Mouse (Mus musculus) hindbrain, embryonic 10.5 days (tissue): ENCODE results near the gene Tcl1b3. TPM values are rescaled to one million over a fixed set of nuclear protein-coding genes. Genes with fewer than 3 reads are reported as not detected.
"Not testable (repeated sequence)": the region's sequence is repeated elsewhere in the genome, so short reads cannot be mapped to it uniquely, and the experiment has no call there.

Source experiments
- DNase-seq: peaks from one replicate; pipeline ENCODE4 v3.0.0-alpha.2; 2017; ENCODE audit warnings: low spot score
- H3K27ac ChIP-seq: fragments of 300-500 bp; sonication (generic); 2 replicates; pipeline ENCODE4 v1.5.1; 2016; ENCODE audit warnings: mild to moderate bottlenecking, moderate library complexity
- H3K27me3 ChIP-seq: fragments of 300-500 bp; sonication (generic); 2 replicates; pipeline ENCODE4 v1.6.1; 2016; ENCODE audit warnings: mild to moderate bottlenecking; ENCODE audit not compliant: poor library complexity, insufficient read depth, severe bottlenecking
- H3K36me3 ChIP-seq: fragments of 300-500 bp; sonication (generic); 2 replicates; pipeline ENCODE4 v1.6.1; 2016; ENCODE audit warnings: mild to moderate bottlenecking, moderate library complexity
- H3K4me1 ChIP-seq: fragments of 300-500 bp; sonication (generic); replicated peaks from 2 replicates; pipeline ENCODE4 v1.6.1; 2016; ENCODE audit warnings: mild to moderate bottlenecking
- H3K4me3 ChIP-seq: fragments of 300-500 bp; sonication (generic); 2 replicates; pipeline ENCODE4 v1.5.1; 2016; ENCODE audit warnings: mild to moderate bottlenecking, moderate library complexity
- H3K9me3 ChIP-seq: fragments of 300-500 bp; sonication (generic); 2 replicates; pipeline ENCODE4 v1.6.1; 2016; ENCODE audit warnings: mild to moderate bottlenecking, moderate library complexity
- WGBS: fragments of 180-500 bp; shearing (Covaris S2); methylation state at CpG from one replicate; pipeline ENCODE4 v1.1.7; 2016; 5-methylcytosine and 5-hydroxymethylcytosine counted together
- polyA plus RNA-seq: library from polyadenylated mRNA; unstranded; fragments of >200 nt; fragmentation: Nextera tagmentation; extraction: Ambion mirVana; gene quantifications from 2 replicates; pipeline ENCODE4 v1.2.1, GENCODE M21; 2016

Gene Tcl1b3
- polyA plus RNA-seq, 1 experiment from 2014 or later, result not detected

GRCm38 (mm10) chr12:105199684-105200497 is 9.0 kb downstream of the Tcl1b3 start:
- not testable (repeated sequence) for H3K4me3 ChIP-seq, H3K9me3 ChIP-seq, H3K27me3 ChIP-seq, H3K36me3 ChIP-seq
- H3K27ac ChIP-seq, result peak overlapping the region; percentile 71
- peaks cover 11% of the 10 kb centered on the region for H3K4me1 ChIP-seq
- peak; percentile 40 for DNase-seq
- WGBS, result 27% methylated on average over 7 of the region's 7 CpGs

GRCm38 (mm10) chr12:105201657-105202056 is 10.8 kb downstream of the Tcl1b3 start, which contains the start of gene Tcl1b4:
TSS of gene Tcl1b4 (plus strand) at chr12:105201957.
- WGBS, result 91% methylated on average over 1 of the region's 1 CpGs
- H3K36me3 ChIP-seq, H3K27ac ChIP-seq, H3K27me3 ChIP-seq, DNase-seq, H3K4me3 ChIP-seq, H3K9me3 ChIP-seq: not testable (repeated sequence)
- H3K4me1 ChIP-seq, result peaks cover 11% of the 10 kb centered on the region

- H3K4me1 ChIP-seq, result no peaks in the 10 kb centered on the region
- no peaks in the 10 kb centered on the region for H3K27me3 ChIP-seq
- no peaks in the 10 kb centered on the region for H3K9me3 ChIP-seq
- 81% methylated on average over 1 of the region's 1 CpGs for WGBS
- no peak overlapping the region for H3K4me3 ChIP-seq
- no peak for DNase-seq
- no peak overlapping the region for H3K27ac ChIP-seq
- no peaks in the 10 kb centered on the region for H3K36me3 ChIP-seq
Measured at GRCm38 (mm10) chr12:105207071-105207470, 16.2 kb downstream of the Tcl1b3 start.

GRCm38 (mm10) chr12:105208441-105208840 is 17.6 kb downstream of the Tcl1b3 start:
- Histone ChIP-seq H3K9me3 (no peaks in the 10 kb centered on the region), H3K4me1 (no peaks in the 10 kb centered on the region), H3K27ac (no peak overlapping the region), H3K4me3 (no peak overlapping the region), H3K27me3 (no peaks in the 10 kb centered on the region), H3K36me3 (no peaks in the 10 kb centered on the region)
- 85% methylated on average over 1 of the region's 1 CpGs for WGBS
- no peak for DNase-seq

- WGBS, result 94% methylated on average over 7 of the region's 7 CpGs
- no peak overlapping the region for H3K27ac ChIP-seq
- no peaks in the 10 kb centered on the region for H3K9me3 ChIP-seq
- no peaks in the 10 kb centered on the region for H3K36me3 ChIP-seq
- no peaks in the 10 kb centered on the region for H3K4me1 ChIP-seq
- no peaks in the 10 kb centered on the region for H3K27me3 ChIP-seq
- H3K4me3 ChIP-seq, result no peak overlapping the region
- DNase-seq, result no peak
Measured at GRCm38 (mm10) chr12:105209231-105209630, 18.4 kb downstream of the Tcl1b3 start.

GRCm38 (mm10) chr12:105217101-105217760 is 26.4 kb downstream of the Tcl1b3 start:
- Histone ChIP-seq H3K4me3 (no peak overlapping the region), H3K9me3 (no peaks in the 10 kb centered on the region), H3K36me3 (no peaks in the 10 kb centered on the region), H3K27me3 (no peaks in the 10 kb centered on the region), H3K4me1 (no peaks in the 10 kb centered on the region), H3K27ac (no peak overlapping the region)
- no peak for DNase-seq
- WGBS, result 89% methylated on average over 7 of the region's 7 CpGs

GRCm38 (mm10) chr12:105222601-105223319 is 31.9 kb downstream of the Tcl1b3 start, which contains the start of gene Tcl1:
TSS of gene Tcl1 (minus strand) at chr12:105222793.
- no peak within 1 kb of the TSS for H3K4me3 ChIP-seq
- WGBS, result 86% methylated on average over 22 of the region's 22 CpGs
- H3K27me3 ChIP-seq, result no peaks in the 10 kb centered on the region
- peaks cover 12% of the 10 kb centered on the region for H3K4me1 ChIP-seq
- no peaks in the 10 kb centered on the region for H3K36me3 ChIP-seq
- H3K27ac ChIP-seq, result no peak within 1 kb of the TSS
- H3K9me3 ChIP-seq, result no peaks in the 10 kb centered on the region
- DNase-seq, result no peak

GRCm38 (mm10) chr12:105224621-105225320 is 33.9 kb downstream of the Tcl1b3 start:
- Histone ChIP-seq H3K4me1 (peaks cover 12% of the 10 kb centered on the region), H3K9me3 (no peaks in the 10 kb centered on the region), H3K27me3 (no peaks in the 10 kb centered on the region), H3K27ac (no peak overlapping the region), H3K4me3 (no peak overlapping the region), H3K36me3 (no peaks in the 10 kb centered on the region)
- DNase-seq, result no peak
- 46% methylated on average over 16 of the region's 16 CpGs for WGBS

GRCm38 (mm10) chr12:105234362-105234761 is 43.5 kb downstream of the Tcl1b3 start:
- DNase-seq, result no peak
- H3K9me3 ChIP-seq, result 0 out of 2 replicates have a peak, but pooled peaks cover 5% of the 10 kb centered on the region
- H3K27ac ChIP-seq, result no peak overlapping the region
- no peaks in the 10 kb centered on the region for H3K27me3 ChIP-seq
- no peaks in the 10 kb centered on the region for H3K36me3 ChIP-seq
- H3K4me3 ChIP-seq, result no peak overlapping the region
- H3K4me1 ChIP-seq, result no peaks in the 10 kb centered on the region
- 75% methylated on average over 11 of the region's 11 CpGs for WGBS

- H3K36me3 ChIP-seq, result no peaks in the 10 kb centered on the region
- no peak for DNase-seq
- 87% methylated on average over 3 of the region's 3 CpGs for WGBS
Measured at GRCm38 (mm10) chr12:105235091-105235490, 44.2 kb downstream of the Tcl1b3 start.

GRCm38 (mm10) chr12:105239060-105239459 is 48.2 kb downstream of the Tcl1b3 start:
- no peaks in the 10 kb centered on the region for H3K36me3 ChIP-seq
- no peak overlapping the region for H3K27ac ChIP-seq
- no peak for DNase-seq
- H3K9me3 ChIP-seq, result peaks cover 5% of the 10 kb centered on the region; the same call in 1 of the 2 replicates
- no peaks in the 10 kb centered on the region for H3K27me3 ChIP-seq
- no peak overlapping the region for H3K4me3 ChIP-seq
- WGBS, result 90% methylated on average over 9 of the region's 9 CpGs
- no peaks in the 10 kb centered on the region for H3K4me1 ChIP-seq

More at GRCm38 (mm10) chr12:105235091-105235490, 44.2 kb downstream of the Tcl1b3 start:
- no peaks in the 10 kb centered on the region for H3K27me3 ChIP-seq
- no peak overlapping the region for H3K4me3 ChIP-seq
- peaks cover 6% of the 10 kb centered on the region; the same call in 1 of the 2 replicates for H3K9me3 ChIP-seq
- no peaks in the 10 kb centered on the region for H3K4me1 ChIP-seq
- no peak overlapping the region for H3K27ac ChIP-seq
